Mouse (Mus musculus): ENCODE measurements at regions not wholly inside any gene's neighbourhood (a gene's known extent, or its start where the extent isn't known, plus 50 kb on each side); places are given as distances from the start of the nearest gene placed in this dataset.

DNA sequence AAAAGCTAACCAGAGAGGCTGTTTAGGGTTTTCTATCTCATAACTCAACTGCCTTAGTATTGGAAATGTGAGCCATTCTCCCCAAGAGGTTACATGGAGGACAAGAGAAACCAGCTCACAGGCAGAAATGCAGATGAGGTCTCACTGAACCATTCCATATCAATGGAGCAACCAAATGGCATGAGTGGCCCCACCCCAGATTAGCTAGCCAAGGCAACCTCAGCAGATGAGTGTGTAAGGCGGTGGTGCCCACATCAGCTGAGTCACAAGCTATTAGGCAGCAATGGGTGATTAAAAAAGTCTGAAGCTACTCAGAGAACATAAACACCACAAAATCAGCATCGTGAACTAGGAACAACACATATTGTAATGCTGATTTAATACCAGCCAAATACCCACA is 133.2 kb downstream of the Lpin1 start:
- ATAC-seq = no peak
- Histone ChIP-seq H3K9me3 (ENCODE audit: control insufficient read depth, low read length) (no peaks in the 10 kb centered on the region), H3K36me3 (ENCODE audit: control insufficient read depth, insufficient read depth, low read length) (no peaks in the 10 kb centered on the region), H3K4me1 (ENCODE audit: control insufficient read depth, insufficient read depth, low read depth, low read length) (no peaks in the 10 kb centered on the region), H3K4me2 (ENCODE audit: low read length) (no peak overlapping the region), H3K27ac (ENCODE audit: low read depth, low read length) (no peak overlapping the region), H3K9ac (ENCODE audit: low read depth, low read length) (no peak overlapping the region), H3K27me3 (replicated peaks; ENCODE audit: control insufficient read depth, insufficient read depth, low read length) (no peaks in the 10 kb centered on the region), H3K4me3 (ENCODE audit: low read length) (no peak overlapping the region)
- WGBS = 88% methylated on average over 2 of the region's 2 CpGs

DNA sequence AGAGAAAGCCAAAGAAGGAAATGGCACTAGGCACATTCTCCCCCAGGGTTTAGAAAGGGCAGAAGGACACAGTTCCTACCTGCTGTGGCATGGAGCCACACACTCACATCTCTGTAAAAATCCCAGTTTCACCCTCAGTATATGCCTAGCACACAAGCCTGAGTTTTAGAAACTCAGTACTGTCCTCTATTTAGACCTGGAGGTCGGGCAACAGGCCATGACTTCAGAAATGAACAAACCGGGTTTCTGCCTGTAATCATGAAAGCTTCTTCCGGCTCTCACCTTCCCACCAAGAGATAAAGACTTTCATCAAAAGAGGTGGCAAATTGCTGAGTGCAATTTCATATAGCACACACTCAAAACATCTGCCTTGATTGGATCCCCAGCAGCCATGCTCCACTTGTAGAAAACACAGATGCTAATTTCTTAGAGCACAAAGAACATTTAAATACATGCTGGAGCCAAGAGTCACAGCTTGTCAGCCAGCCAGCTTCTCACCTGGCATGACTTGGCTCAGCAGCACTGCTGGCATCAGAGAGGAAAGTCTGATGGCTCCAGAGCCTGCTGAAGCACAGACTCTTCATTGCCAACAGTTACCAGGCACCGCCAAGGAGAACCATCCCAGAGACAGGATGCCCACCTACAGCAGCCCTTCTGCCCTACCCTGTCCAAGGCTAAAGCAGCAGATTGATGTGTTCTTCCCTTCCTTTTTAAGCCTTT is 136.2 kb downstream of the Lpin1 start:
- peak; percentile 54 for ATAC-seq
- no peaks in the 10 kb centered on the region for H3K9me3 ChIP-seq (ENCODE audit: control insufficient read depth, low read length)
- H3K9ac ChIP-seq (ENCODE audit: low read depth, low read length) = no peak overlapping the region
- H3K4me2 ChIP-seq (ENCODE audit: low read length) = no peak overlapping the region
- no peak overlapping the region for H3K4me3 ChIP-seq (ENCODE audit: low read length)
- H3K36me3 ChIP-seq (ENCODE audit: control insufficient read depth, insufficient read depth, low read length) = no peaks in the 10 kb centered on the region
- H3K27ac ChIP-seq (ENCODE audit: low read depth, low read length) = no peak overlapping the region
- H3K4me1 ChIP-seq (ENCODE audit: control insufficient read depth, insufficient read depth, low read depth, low read length) = no peaks in the 10 kb centered on the region
- WGBS = 84% methylated on average over 4 of the region's 4 CpGs
- H3K27me3 ChIP-seq (replicated peaks; ENCODE audit: control insufficient read depth, insufficient read depth, low read length) = no peaks in the 10 kb centered on the region

DNA sequence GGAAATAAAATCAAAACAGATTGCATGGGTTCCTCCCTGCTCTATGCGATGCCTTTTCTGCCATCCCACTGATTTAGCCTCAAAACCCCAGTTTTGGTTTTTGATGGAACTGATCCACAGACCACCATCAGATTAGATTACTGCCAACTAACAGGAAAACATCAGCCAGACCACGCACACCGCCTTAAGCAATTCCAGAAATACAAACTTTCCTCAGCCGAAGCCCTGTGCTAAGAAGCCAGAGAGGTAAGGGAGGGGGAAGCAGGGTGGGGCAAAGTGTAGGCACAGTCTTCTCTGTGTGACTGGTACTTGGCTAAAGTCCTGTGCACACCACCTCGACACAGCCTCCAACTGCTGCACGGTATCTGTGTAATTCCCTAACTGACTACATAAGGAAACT is 153.3 kb downstream of the Lpin1 start:
- no peaks in the 10 kb centered on the region for H3K27me3 ChIP-seq (replicated peaks; ENCODE audit: control insufficient read depth, insufficient read depth, low read length)
- 93% methylated on average over 6 of the region's 6 CpGs for WGBS
- no peaks in the 10 kb centered on the region for H3K4me1 ChIP-seq (ENCODE audit: control insufficient read depth, insufficient read depth, low read depth, low read length)
- H3K9ac ChIP-seq (ENCODE audit: low read depth, low read length) = no peak overlapping the region
- ATAC-seq = no peak
- H3K4me2 ChIP-seq (ENCODE audit: low read length) = no peak overlapping the region
- no peak overlapping the region for H3K4me3 ChIP-seq (ENCODE audit: low read length)
- no peak overlapping the region for H3K27ac ChIP-seq (ENCODE audit: low read depth, low read length)
- no peaks in the 10 kb centered on the region for H3K9me3 ChIP-seq (ENCODE audit: control insufficient read depth, low read length)
- H3K36me3 ChIP-seq (ENCODE audit: control insufficient read depth, insufficient read depth, low read length) = no peaks in the 10 kb centered on the region

DNA sequence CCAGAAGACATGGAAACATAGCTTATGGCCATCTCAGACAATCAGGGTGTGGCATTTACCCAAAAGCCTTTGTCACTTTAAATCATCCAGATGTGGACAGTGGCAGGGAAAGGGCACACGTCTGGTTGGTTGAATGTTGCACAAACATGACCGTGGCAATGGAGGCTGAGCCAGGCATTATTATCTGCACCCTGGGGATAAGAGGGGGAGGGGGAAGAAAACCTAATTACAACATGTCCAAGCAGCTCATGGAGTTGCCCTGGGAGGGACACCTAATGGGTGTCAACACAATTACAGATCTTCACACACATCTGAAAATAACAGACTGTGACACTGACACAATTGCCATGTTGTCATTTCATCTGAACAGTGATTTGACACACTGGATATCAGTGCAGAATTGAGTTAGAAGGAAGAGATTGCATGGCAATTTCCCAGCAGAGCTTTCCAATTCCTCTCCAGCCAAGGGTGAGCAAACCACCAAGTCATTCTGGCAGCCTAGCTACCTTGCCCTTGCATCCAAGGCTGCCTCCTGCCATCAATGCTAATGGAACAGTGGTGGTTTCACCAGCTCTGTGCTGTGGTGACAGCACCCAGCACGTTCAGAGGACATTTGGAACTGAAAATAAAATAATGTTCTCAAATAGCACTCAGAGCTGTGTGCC is 159.9 kb downstream of the Lpin1 start:
- no peaks in the 10 kb centered on the region for H3K27me3 ChIP-seq (replicated peaks; ENCODE audit: control insufficient read depth, insufficient read depth, low read length)
- no peaks in the 10 kb centered on the region for H3K36me3 ChIP-seq (ENCODE audit: control insufficient read depth, insufficient read depth, low read length)
- H3K9ac ChIP-seq (ENCODE audit: low read depth, low read length) = no peak overlapping the region
- no peak overlapping the region for H3K4me2 ChIP-seq (ENCODE audit: low read length)
- no peak overlapping the region for H3K27ac ChIP-seq (ENCODE audit: low read depth, low read length)
- no peaks in the 10 kb centered on the region for H3K4me1 ChIP-seq (ENCODE audit: control insufficient read depth, insufficient read depth, low read depth, low read length)
- peaks cover 5% of the 10 kb centered on the region; the same call in 1 of the 2 replicates for H3K9me3 ChIP-seq (ENCODE audit: control insufficient read depth, low read length)
- no peak overlapping the region for H3K4me3 ChIP-seq (ENCODE audit: low read length)
- no peak for ATAC-seq
- WGBS = 47% methylated on average over 3 of the region's 3 CpGs

DNA sequence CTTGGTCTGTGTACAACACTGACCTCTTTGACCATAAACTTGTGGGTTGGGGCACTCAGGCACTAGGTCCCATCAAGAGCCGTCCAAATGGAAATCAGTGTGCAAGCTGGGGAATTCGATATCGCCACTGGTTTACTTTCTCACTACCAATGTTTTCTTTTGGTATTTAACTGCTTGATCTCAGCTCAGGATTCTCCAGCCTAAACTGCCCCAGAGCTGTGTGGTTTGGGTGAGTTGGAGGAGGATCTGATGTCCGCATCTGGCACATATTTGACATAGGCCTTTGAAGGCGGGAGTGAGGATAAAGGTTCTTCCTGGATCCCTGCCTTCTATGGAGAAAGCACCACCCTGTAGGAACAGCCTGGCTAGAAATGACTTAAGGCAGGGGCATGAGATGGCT is 172.0 kb downstream of the Lpin1 start:
- Histone ChIP-seq H3K9ac (ENCODE audit: low read depth, low read length) (no peak overlapping the region), H3K4me3 (ENCODE audit: low read length) (no peak overlapping the region), H3K9me3 (ENCODE audit: control insufficient read depth, low read length) (no peaks in the 10 kb centered on the region), H3K36me3 (ENCODE audit: control insufficient read depth, insufficient read depth, low read length) (no peaks in the 10 kb centered on the region), H3K4me1 (ENCODE audit: control insufficient read depth, insufficient read depth, low read depth, low read length) (peaks cover 2% of the 10 kb centered on the region; the same call in 1 of the 2 replicates), H3K27me3 (replicated peaks; ENCODE audit: control insufficient read depth, insufficient read depth, low read length) (no peaks in the 10 kb centered on the region), H3K27ac (ENCODE audit: low read depth, low read length) (no peak overlapping the region), H3K4me2 (ENCODE audit: low read length) (no peak overlapping the region)
- no peak for ATAC-seq
- 87% methylated on average over 5 of the region's 5 CpGs for WGBS

DNA sequence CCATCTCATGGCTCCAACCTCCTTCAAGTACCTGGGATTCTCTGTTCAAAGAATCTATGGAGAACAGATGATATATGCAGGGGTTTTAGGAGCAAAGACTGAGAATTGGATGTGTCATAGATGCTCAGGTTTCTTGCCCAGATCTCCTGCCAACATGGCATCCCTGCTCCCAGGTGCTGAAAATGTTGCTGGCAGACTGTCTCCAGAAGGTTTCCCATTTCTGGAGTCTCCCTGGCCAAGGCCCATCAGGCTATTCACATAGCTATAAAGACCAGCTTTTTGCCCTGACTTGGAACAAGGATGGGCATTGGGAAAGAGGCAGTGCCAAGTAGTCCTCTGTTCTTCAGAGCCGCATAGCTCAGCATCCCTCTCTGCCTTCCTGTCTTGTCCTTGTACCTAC is 173.8 kb downstream of the Lpin1 start:
- 88% methylated on average over 1 of the region's 1 CpGs for WGBS
- ATAC-seq = no peak
- Histone ChIP-seq H3K27me3 (replicated peaks; ENCODE audit: control insufficient read depth, insufficient read depth, low read length) (no peaks in the 10 kb centered on the region), H3K9ac (ENCODE audit: low read depth, low read length) (no peak overlapping the region), H3K27ac (ENCODE audit: low read depth, low read length) (no peak overlapping the region), H3K9me3 (ENCODE audit: control insufficient read depth, low read length) (no peaks in the 10 kb centered on the region), H3K36me3 (ENCODE audit: control insufficient read depth, insufficient read depth, low read length) (no peaks in the 10 kb centered on the region), H3K4me1 (ENCODE audit: control insufficient read depth, insufficient read depth, low read depth, low read length) (peaks cover 2% of the 10 kb centered on the region; the same call in 1 of the 2 replicates), H3K4me2 (ENCODE audit: low read length) (no peak overlapping the region), H3K4me3 (ENCODE audit: low read length) (no peak overlapping the region)

DNA sequence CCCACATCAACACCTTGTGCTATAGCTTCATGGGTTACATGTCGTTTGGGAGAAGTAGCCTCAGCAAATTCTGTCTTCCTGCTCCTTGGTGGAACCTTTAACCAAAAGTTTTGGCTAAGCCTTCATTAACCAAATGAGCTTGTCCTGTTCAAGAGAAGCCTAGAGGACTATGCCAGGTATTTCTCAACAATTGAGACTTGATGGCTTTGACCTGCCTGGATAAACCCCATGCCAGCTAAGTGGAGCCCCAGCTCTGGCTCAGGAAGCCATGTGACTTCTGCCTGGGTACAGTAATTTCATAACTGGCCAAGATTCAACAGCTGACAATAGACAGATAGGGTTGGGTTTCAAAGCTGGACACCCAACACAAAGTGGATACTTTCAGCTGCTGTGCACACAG is 174.5 kb downstream of the Lpin1 start:
- WGBS = 91% methylated on average over 1 of the region's 1 CpGs
- Histone ChIP-seq H3K4me2 (ENCODE audit: low read length) (no peak overlapping the region), H3K4me1 (ENCODE audit: control insufficient read depth, insufficient read depth, low read depth, low read length) (peaks cover 2% of the 10 kb centered on the region; the same call in 1 of the 2 replicates), H3K36me3 (ENCODE audit: control insufficient read depth, insufficient read depth, low read length) (no peaks in the 10 kb centered on the region), H3K27me3 (replicated peaks; ENCODE audit: control insufficient read depth, insufficient read depth, low read length) (no peaks in the 10 kb centered on the region), H3K9ac (ENCODE audit: low read depth, low read length) (no peak overlapping the region), H3K9me3 (ENCODE audit: control insufficient read depth, low read length) (no peaks in the 10 kb centered on the region), H3K4me3 (ENCODE audit: low read length) (no peak overlapping the region), H3K27ac (ENCODE audit: low read depth, low read length) (no peak overlapping the region)
- no peak for ATAC-seq

DNA sequence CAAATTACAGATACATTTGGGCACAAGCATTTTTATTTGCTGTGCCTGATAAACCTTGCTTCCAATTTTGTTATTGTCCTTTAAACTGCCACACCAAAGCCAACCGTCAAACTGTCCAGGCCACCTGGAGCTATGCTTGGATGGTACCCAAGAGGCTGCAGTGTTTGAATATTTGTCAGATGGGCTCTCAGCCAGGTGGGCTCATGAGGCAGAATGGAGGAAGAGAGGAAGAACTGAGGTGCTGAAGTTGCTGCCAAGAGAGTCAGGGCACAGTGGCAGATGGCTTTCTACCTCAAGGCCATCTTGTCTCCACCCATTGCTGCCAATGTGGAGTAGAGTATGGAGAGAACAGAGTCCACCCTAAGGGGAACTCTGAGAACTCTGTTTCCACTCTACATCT is 176.0 kb downstream of the Lpin1 start:
- Histone ChIP-seq H3K9ac (ENCODE audit: low read depth, low read length) (no peak overlapping the region), H3K27me3 (replicated peaks; ENCODE audit: control insufficient read depth, insufficient read depth, low read length) (no peaks in the 10 kb centered on the region), H3K4me2 (ENCODE audit: low read length) (no peak overlapping the region), H3K36me3 (ENCODE audit: control insufficient read depth, insufficient read depth, low read length) (no peaks in the 10 kb centered on the region), H3K27ac (ENCODE audit: low read depth, low read length) (no peak overlapping the region), H3K4me3 (ENCODE audit: low read length) (no peak overlapping the region), H3K9me3 (ENCODE audit: control insufficient read depth, low read length) (no peaks in the 10 kb centered on the region), H3K4me1 (ENCODE audit: control insufficient read depth, insufficient read depth, low read depth, low read length) (peaks cover 2% of the 10 kb centered on the region; the same call in 1 of the 2 replicates)
- 43% methylated on average over 1 of the region's 1 CpGs for WGBS
- peak; percentile 82 for ATAC-seq

DNA sequence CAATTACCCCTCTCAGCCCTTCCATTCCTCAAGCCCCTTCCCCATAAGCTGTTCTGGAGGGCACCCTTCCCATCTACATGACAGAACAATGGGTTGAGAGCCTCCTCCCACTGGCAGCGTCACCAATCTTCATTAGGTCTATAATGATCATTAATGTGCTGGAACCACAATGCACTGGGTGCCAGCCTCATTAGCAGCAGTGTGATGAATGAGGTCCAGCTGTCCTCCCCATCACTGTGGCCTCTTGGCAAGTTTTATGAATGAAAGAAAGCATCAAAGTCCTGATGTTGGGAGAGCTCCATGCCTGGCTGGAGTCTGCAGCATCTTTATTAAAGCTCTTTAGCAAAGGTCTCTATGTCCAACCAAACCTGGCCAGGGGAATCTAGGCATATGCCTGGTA is 176.5 kb downstream of the Lpin1 start:
- Histone ChIP-seq H3K4me1 (ENCODE audit: control insufficient read depth, insufficient read depth, low read depth, low read length) (peaks cover 2% of the 10 kb centered on the region; the same call in 1 of the 2 replicates), H3K36me3 (ENCODE audit: control insufficient read depth, insufficient read depth, low read length) (no peaks in the 10 kb centered on the region), H3K27ac (ENCODE audit: low read depth, low read length) (no peak overlapping the region), H3K9me3 (ENCODE audit: control insufficient read depth, low read length) (no peaks in the 10 kb centered on the region), H3K9ac (ENCODE audit: low read depth, low read length) (no peak overlapping the region), H3K4me3 (ENCODE audit: low read length) (no peak overlapping the region), H3K4me2 (ENCODE audit: low read length) (no peak overlapping the region), H3K27me3 (replicated peaks; ENCODE audit: control insufficient read depth, insufficient read depth, low read length) (no peaks in the 10 kb centered on the region)
- WGBS = 32% methylated on average over 1 of the region's 1 CpGs
- ATAC-seq = peak; percentile 88

All from hindbrain, embryonic 16.5 days (tissue).